ENCODE assay signal across 17 mouse cellular contexts in the genomic region with DNA sequence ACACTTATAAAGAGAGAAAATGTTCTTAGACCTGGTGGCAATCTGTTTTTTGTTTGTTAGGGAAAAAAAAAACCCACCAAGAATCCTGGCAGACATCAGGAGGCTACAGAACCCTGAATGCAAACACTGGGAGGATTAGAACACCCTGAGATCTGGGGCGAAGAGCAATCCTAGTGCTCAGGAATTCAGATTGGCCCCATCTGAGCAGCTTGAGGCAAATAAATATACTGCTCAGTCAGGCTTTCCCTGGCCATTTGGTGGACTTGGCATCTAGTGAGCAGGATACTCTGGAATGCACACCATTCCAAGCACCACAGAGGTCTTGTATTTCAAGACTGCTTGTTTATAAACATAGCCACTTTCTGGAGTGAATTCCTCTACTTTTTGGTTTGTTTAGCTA.
DNase-seq lines count a peak whose midpoint lies in the region; ATAC-seq lines count a peak whose summit lies in the region.
"Had no signal": no experiment of that assay in that cellular context is flagged by ENCODE, and none has a peak within 500 bp of the region (broad histone marks: within the 10 kb centered on the region; RNA-seq: fewer than 3 reads in every experiment).

No protein-coding gene starts in this region.

- peak; percentile 7 for DNase-seq in heart, embryonic 10.5 days (ENCODE audit: low spot score)
- DNase-seq in heart, postnatal 4 days = no peak
- DNase-seq in Muller cell, postnatal 12 days (ENCODE audit: inconsistent ontology term) = peak; percentile 58
- peak; percentile 30 to 54 for DNase-seq in cerebellum, postnatal 14 days
- DNase-seq in right cerebral cortex, postnatal 14 days = no peak
- no peak for DNase-seq in urinary bladder, postnatal 10 days (ENCODE audit: low spot score)
- DNase-seq: forebrain, postnatal 0 days; kidney, adult 11 months; liver, embryonic 13.5 days; midbrain, embryonic 14.5 days had no signal

- no peak overlapping the region for H3K4me2 ChIP-seq in embryonic facial prominence, embryonic 15.5 days (replicated peaks)
- H3K4me2 ChIP-seq: heart, embryonic 15.5 days; hindbrain, embryonic 13.5 days; liver, embryonic 13.5 days; stomach, embryonic 15.5 days had no signal

- H3K4me1 ChIP-seq in heart, embryonic 10.5 days = no peaks in the 10 kb centered on the region
- H3K4me1 ChIP-seq in embryonic facial prominence, embryonic 15.5 days = peaks cover 15% of the 10 kb centered on the region
- H3K4me1 ChIP-seq: heart, embryonic 15.5 days; hindbrain, embryonic 13.5 days had no signal

- no peaks in the 10 kb centered on the region for H3K27me3 ChIP-seq in heart, embryonic 10.5 days (ENCODE audit: insufficient read depth, poor library complexity, severe bottlenecking)
- no peaks in the 10 kb centered on the region for H3K27me3 ChIP-seq in embryonic facial prominence, embryonic 15.5 days
- H3K27me3 ChIP-seq: CH12.LX; heart, embryonic 15.5 days; hindbrain, embryonic 13.5 days; liver, embryonic 13.5 days; stomach, embryonic 15.5 days had no signal

- 54% methylated on average over 1 of the region's 1 CpGs for WGBS in heart, embryonic 10.5 days
- 24% methylated on average over 1 of the region's 1 CpGs for WGBS in embryonic facial prominence, embryonic 15.5 days

- H3K9me3 ChIP-seq in heart, embryonic 10.5 days = no peaks in the 10 kb centered on the region
- H3K9me3 ChIP-seq in embryonic facial prominence, embryonic 15.5 days (replicated peaks) = no peaks in the 10 kb centered on the region
- H3K9me3 ChIP-seq: heart, embryonic 15.5 days; hindbrain, embryonic 13.5 days; liver, embryonic 13.5 days; stomach, embryonic 15.5 days had no signal

- no peak overlapping the region for H3K4me3 ChIP-seq in heart, embryonic 10.5 days
- no peak overlapping the region for H3K4me3 ChIP-seq in embryonic facial prominence, embryonic 15.5 days (replicated peaks)
- H3K4me3 ChIP-seq: erythroblast, embryonic 14.5 days; heart, embryonic 15.5 days; hindbrain, embryonic 13.5 days; liver, embryonic 13.5 days; stomach, embryonic 15.5 days had no signal

- ATAC-seq in embryonic facial prominence, embryonic 15.5 days (ENCODE audit: insufficient number of reproducible peaks, low FRiP score, low TSS enrichment, low read depth) = no peak; the same call in 1 of the 2 replicates
- ATAC-seq in monocyte, adult 5-6 weeks (replicated peaks; ENCODE audit: insufficient number of reproducible peaks, low FRiP score, low TSS enrichment, poor library complexity, severe bottlenecking) = no peak
- ATAC-seq: forebrain, postnatal 0 days had no signal

- H3K36me3 ChIP-seq in heart, embryonic 10.5 days = no peaks in the 10 kb centered on the region
- H3K36me3 ChIP-seq in embryonic facial prominence, embryonic 15.5 days = no peaks in the 10 kb centered on the region
- H3K36me3 ChIP-seq: heart, embryonic 15.5 days; hindbrain, embryonic 13.5 days; liver, embryonic 13.5 days; stomach, embryonic 15.5 days had no signal

- no peak overlapping the region for H3K9ac ChIP-seq in embryonic facial prominence, embryonic 15.5 days
- H3K9ac ChIP-seq: forebrain, postnatal 0 days; heart, embryonic 15.5 days; hindbrain, embryonic 13.5 days; liver, embryonic 13.5 days; stomach, embryonic 15.5 days had no signal

- no peak overlapping the region for H3K27ac ChIP-seq in heart, embryonic 10.5 days
- peak overlapping the region; percentile 39; the same call in 1 of the 2 replicates for H3K27ac ChIP-seq in embryonic facial prominence, embryonic 15.5 days (replicated peaks)
- H3K27ac ChIP-seq: heart, embryonic 15.5 days; hindbrain, embryonic 13.5 days; liver, embryonic 13.5 days; stomach, embryonic 15.5 days had no signal

Comparison
In these comparisons a context has a peak if more than half of its experiments do, and no peak if none do; other contexts are left out.
1. DNase-seq: peak in heart, embryonic 10.5 days (single experiment), Muller cell, postnatal 12 days (single experiment) and cerebellum, postnatal 14 days (2 of 2); none in heart, postnatal 4 days (single experiment), right cerebral cortex, postnatal 14 days (single experiment) and urinary bladder, postnatal 10 days (single experiment).